Mouse (Mus musculus): ENCODE results near the gene Olfr262.
"Not testable (repeated sequence)": the region's sequence is repeated elsewhere in the genome, so short reads cannot be mapped to it uniquely, and the experiment has no call there.

The Olfr262 gene

DNA sequence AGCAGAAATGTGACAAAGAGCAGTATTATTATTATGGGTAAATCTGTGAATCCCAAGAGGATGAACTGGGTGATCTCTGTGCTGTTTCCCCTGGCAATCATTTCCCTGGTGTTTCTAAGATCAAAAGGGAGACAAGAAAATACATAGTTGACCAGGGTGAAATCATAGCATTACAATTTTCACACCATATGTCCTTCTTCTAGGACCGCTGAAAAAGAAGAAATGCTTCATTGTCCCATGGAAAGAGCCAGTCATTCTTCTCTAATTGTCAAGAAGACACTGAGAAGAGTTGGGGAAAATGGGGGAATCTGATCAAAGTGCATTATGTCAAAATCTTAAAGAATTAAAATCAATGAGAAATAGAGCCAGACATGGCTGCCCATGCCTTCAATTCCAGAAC is at the start of gene Olfr262:
Olfr262 (minus strand) TSS at position 101 of the 400 bp plus-strand sequence.
- no peak for ATAC-seq (ENCODE audit: insufficient number of reproducible peaks, low FRiP score, low TSS enrichment)

DNA sequence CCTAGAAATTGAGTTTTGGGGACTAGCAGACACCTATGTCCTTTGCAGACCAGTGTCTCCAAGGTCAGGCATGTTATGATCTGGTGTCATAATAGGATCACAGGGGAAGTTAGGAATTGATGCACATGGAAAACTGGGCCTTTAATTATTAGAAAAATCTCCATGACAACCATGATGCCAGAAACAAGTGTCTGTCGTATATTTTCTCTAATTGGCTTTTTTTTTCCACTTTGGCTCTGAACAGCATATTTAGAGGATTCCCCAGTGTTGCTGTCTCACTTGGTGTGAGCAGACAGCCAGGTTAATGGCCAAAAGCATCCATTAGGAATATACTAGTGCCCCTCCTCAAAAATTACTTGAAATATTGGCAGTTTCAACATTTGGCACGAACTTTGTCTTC is 38.1 kb upstream of the Olfr262 start, which contains the start of gene Olfr1434:
Olfr1434 (plus strand) TSS at position 301 of the 400 bp plus-strand sequence.
- no peak for ATAC-seq (ENCODE audit: insufficient number of reproducible peaks, low FRiP score, low TSS enrichment)

DNA sequence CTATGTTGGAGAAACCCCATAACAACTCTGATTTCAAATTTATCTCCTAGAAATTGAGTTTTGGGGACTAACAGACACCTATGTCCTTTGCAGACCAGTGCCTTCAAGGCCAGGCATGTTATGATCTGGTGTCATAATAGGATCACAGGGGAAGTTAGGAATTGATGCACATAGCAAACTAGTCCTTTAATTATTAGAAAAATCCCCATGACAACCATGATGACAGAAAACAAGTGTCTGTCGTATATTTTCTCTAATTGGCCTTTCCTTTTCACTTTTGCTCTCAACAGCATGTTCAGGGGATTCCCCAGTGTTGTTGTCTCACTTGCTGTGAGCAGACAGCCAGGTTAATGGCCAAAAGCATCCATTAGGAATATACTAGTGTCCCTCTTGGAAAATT is 19.3 kb upstream of the Olfr262 start, which contains the start of gene Olfr235:
Olfr235 (plus strand) TSS at position 301 of the 400 bp plus-strand sequence.
- ATAC-seq (ENCODE audit: insufficient number of reproducible peaks, low FRiP score, low TSS enrichment), result no peak

DNA sequence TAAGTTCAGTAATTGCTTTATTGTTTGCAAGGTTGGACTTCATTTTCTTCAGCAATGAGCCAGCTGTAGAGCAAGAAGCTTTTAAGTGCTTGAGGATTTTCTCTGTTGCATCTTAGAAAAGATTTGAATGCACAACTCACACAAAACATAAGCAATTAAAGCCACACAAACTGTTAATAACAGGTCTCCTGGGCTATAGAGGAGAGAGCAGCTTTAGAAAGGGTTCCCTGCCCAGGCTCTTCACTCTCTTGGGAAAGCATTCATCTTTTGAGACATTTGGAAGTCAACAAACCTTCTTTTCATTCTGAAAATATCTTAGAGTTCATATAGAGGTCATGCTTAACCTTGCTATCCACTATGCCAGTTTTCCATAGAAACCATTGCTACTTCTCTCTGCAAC is 9.0 kb downstream of the Olfr262 start, which contains the start of gene Olfr1432:
Olfr1432 (minus strand) TSS at position 101 of the 400 bp plus-strand sequence.
- ATAC-seq (ENCODE audit: insufficient number of reproducible peaks, low FRiP score, low TSS enrichment), result not testable (repeated sequence)

DNA sequence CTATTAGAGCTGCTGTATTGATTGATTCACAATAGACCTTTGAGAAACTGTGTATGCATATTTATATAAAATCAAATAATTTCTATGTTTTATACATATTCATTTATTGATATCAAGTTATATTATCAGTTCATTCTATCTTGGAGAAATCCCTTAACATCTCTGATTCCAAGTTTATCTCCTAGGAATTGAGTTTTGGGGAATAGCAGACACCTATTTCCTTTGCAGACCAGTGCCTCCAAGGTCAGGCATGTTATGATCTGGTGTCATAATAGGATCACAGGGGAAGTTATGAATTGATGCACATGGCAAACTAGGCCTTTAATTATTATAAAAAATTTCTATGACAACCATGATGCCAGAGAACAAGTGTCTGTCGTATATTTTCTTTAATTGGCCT is 41.1 kb downstream of the Olfr262 start, which contains the start of gene Olfr1431:
Olfr1431 (plus strand) TSS at position 301 of the 400 bp plus-strand sequence.
- no peak for ATAC-seq (ENCODE audit: insufficient number of reproducible peaks, low FRiP score, low TSS enrichment)

DNA sequence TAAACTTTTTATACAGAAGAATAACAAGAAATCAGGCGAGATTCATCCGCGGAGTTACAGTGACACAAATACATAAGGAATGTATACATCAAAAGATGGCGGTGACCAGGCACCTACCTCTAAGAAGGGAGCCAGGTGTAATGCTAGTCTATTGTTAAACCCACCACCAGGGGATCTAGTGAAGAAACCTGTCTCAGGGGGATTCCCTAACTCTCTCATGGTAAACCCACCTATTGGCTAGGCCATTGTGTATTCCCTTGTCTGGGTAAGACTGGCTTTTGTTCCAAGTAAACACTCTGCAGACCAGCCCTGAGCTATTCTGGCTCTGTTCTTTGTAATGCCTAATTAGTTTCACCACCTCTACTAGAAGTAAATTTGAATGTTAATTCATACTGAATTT is 42.4 kb downstream of the Olfr262 start:
- not testable (repeated sequence) for ATAC-seq (ENCODE audit: insufficient number of reproducible peaks, low FRiP score, low TSS enrichment)

Data from cerebellum, adult (tissue).